Mouse (Mus musculus) hindbrain, postnatal 0 days (tissue): ENCODE data around the gene Vamp3. TPM values are rescaled to one million over a fixed set of nuclear protein-coding genes. Genes with fewer than 3 reads are reported as not detected.

Source experiments
- ATAC-seq: fragments of 200-750 bp; cut with Nextera tagmentation; 2 replicates; pipeline ENCODE4 v1.8.0; 2017; ENCODE audit warnings: mild to moderate bottlenecking, moderate TSS enrichment, moderate library complexity
- DNase-seq: peaks from one replicate; pipeline ENCODE4 v3.0.0-alpha.2; 2015; ENCODE audit warnings: low spot score
- H3K27ac ChIP-seq: fragments of 300-500 bp; sonication (generic); 2 replicates; pipeline ENCODE4 v1.5.1; 2014; ENCODE audit warnings: mild to moderate bottlenecking
- H3K27me3 ChIP-seq: fragments of 300-500 bp; sonication (generic); 2 replicates; pipeline ENCODE4 v1.6.1; 2014; ENCODE audit warnings: low read length, mixed read lengths; ENCODE audit not compliant: insufficient read depth
- H3K36me3 ChIP-seq: fragments of 300-500 bp; sonication (generic); 2 replicates; pipeline ENCODE4 v1.6.1; 2014; ENCODE audit warnings: low read length, mixed read lengths; ENCODE audit not compliant: insufficient read depth
- H3K4me1 ChIP-seq: fragments of 300-500 bp; sonication (generic); 2 replicates; pipeline ENCODE4 v1.6.1; 2014; ENCODE audit warnings: antibody characterized with exemption, low read length, mixed read lengths; ENCODE audit not compliant: insufficient read depth
- H3K4me2 ChIP-seq: fragments of 300-500 bp; sonication (generic); 2 replicates; pipeline ENCODE4 v1.6.1; 2014; ENCODE audit warnings: low read depth, mild to moderate bottlenecking, low read length, moderate library complexity, mixed read lengths
- H3K4me3 ChIP-seq: fragments of 300-500 bp; sonication (generic); 2 replicates; pipeline ENCODE4 v1.5.1; 2014; ENCODE audit warnings: low read length
- H3K9ac ChIP-seq: fragments of 300-500 bp; sonication (generic); replicated peaks from 2 replicates; pipeline ENCODE4 v1.6.1; 2014; ENCODE audit warnings: mild to moderate bottlenecking, low read length, moderate library complexity, mixed read lengths
- H3K9me3 ChIP-seq: fragments of 300-500 bp; sonication (generic); 2 replicates; pipeline ENCODE4 v1.6.1; 2016; ENCODE audit warnings: low read length, mixed read lengths
- CTCF ChIP-seq: IDR thresholded peaks from 2 replicates; pipeline ENCODE4 v1.5.1; 2016; ENCODE audit warnings: antibody characterized with exemption, control low read depth, low read depth
- WGBS: fragments of 180-500 bp; shearing (Covaris S2); extraction: QIAGEN DNeasy Blood & Tissue Kit; methylation state at CpG from one replicate; pipeline ENCODE4 v1.1.7; 2014; 5-methylcytosine and 5-hydroxymethylcytosine counted together
- polyA plus RNA-seq: library from polyadenylated mRNA; unstranded; fragments of >200 nt; fragmentation: Nextera tagmentation; extraction: Ambion mirVana; gene quantifications from 2 replicates; pipeline ENCODE4 v1.2.1, GENCODE M21; 2015
- total RNA-seq: library from RNA; depleted of rRNA; stranded (reverse); fragments of >200 nt; gene quantifications from 2 replicates; pipeline ENCODE4 v1.2.3, GENCODE M21; 2014

The Vamp3 gene
- total and polyA plus RNA-seq, 2 experiments from 2014 or later = 34.2 to 56.3 TPM

DNA sequence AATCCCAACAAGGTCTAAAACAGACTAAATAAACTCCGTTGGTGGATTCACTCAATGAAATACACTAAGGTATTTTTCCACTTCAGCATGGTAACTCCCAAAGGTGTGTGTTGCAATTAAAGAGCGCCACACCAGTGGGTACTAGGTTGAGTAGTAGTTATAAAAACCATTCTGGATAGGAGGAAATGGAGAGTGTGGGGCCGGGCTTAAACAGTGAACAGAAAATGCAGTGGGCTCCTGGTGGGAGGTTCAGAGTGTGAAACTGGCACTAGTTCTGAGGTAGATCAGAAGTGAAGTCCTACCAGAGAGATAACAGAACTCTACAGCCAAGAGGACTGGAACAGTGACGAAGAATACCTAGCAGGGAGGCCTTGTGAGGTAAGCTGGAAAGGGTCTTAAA lies 871 bp upstream of the Vamp3 start:
- Histone ChIP-seq H3K4me2 (peak overlapping the region; percentile 58), H3K36me3 (peaks cover 18% of the 10 kb centered on the region; the same call in 1 of the 2 replicates), H3K27ac (peak overlapping the region; percentile 93), H3K27me3 (no peaks in the 10 kb centered on the region), H3K4me3 (peak overlapping the region; percentile 88; the same call in 1 of the 2 replicates), H3K9ac (peak overlapping the region; percentile 50; the same call in 1 of the 2 replicates), H3K9me3 (no peaks in the 10 kb centered on the region), H3K4me1 (peaks cover 8% of the 10 kb centered on the region)
- TF ChIP-seq CTCF = no peak
- WGBS = 70% methylated on average over 4 of the region's 4 CpGs
- ATAC-seq = no peak
- DNase-seq = no peak

DNA sequence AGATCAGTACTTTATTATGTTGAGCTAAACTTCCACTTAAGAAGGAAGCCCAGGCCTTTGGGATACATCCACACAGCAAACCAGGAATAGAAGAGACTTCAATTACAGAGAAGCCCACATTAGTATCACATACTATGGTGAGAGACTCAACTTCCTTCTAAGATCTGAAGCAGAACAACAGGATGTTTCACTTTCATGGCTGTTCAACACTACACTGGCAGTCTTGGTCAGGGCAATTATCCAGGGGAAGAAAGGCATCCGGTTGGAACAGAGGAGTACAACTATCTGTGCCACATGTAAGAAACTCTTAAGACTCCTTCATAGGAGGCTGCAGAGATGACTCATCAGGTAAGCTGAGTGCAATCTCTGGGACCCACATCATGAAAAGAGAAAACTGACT lies 6.6 kb downstream of the Vamp3 start:
- peaks cover 39% of the 10 kb centered on the region for H3K36me3 ChIP-seq
- H3K4me3 ChIP-seq = no peak overlapping the region
- TF ChIP-seq CTCF = no peak
- peaks cover 2% of the 10 kb centered on the region; the same call in 1 of the 2 replicates for H3K4me1 ChIP-seq
- no peaks in the 10 kb centered on the region for H3K27me3 ChIP-seq
- H3K4me2 ChIP-seq = no peak overlapping the region
- WGBS = 79% methylated on average over 1 of the region's 1 CpGs
- no peaks in the 10 kb centered on the region for H3K9me3 ChIP-seq
- no peak for DNase-seq
- H3K9ac ChIP-seq = no peak overlapping the region
- H3K27ac ChIP-seq = no peak overlapping the region
- ATAC-seq = no peak

DNA sequence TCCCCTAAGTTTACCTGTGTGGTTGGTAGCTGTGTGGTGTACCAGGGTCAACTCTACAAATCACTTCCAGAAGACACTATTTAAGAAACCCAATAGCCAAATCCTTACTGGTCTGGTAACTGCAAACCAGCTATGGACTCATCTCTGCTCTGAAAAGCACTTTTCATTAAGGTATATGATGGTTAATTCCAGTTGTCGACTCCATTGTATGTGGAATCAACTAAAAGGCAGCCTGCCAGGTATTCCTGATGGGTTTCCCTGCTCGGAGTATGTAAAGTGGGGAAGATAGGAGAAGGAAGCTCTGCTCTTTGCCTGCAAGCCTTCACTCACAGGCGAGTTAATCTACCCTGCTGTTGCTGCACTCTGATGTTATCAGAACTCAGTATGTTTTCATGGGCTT lies 11.2 kb downstream of the Vamp3 start:
- Histone ChIP-seq H3K9me3 (no peaks in the 10 kb centered on the region), H3K4me1 (no peaks in the 10 kb centered on the region), H3K36me3 (peaks cover 33% of the 10 kb centered on the region), H3K27me3 (no peaks in the 10 kb centered on the region), H3K4me2 (no peak overlapping the region), H3K4me3 (no peak overlapping the region), H3K9ac (no peak overlapping the region), H3K27ac (no peak overlapping the region)
- DNase-seq = no peak
- no peak for TF ChIP-seq CTCF
- 78% methylated on average over 3 of the region's 3 CpGs for WGBS
- ATAC-seq = no peak

GRCm38 (mm10) chr4:151044944-151045570 lies 12.7 kb downstream of the Vamp3 start:
- 6% methylated on average over 21 of the region's 21 CpGs for WGBS
- Histone ChIP-seq H3K27ac (no peak overlapping the region), H3K4me2 (peak overlapping the region; percentile 98), H3K9me3 (no peaks in the 10 kb centered on the region), H3K9ac (peak overlapping the region; percentile 60; the same call in 1 of the 2 replicates), H3K4me1 (no peaks in the 10 kb centered on the region), H3K36me3 (peaks cover 24% of the 10 kb centered on the region), H3K4me3 (peak overlapping the region; percentile 52), H3K27me3 (no peaks in the 10 kb centered on the region)
- TF ChIP-seq CTCF = no peak
- ATAC-seq (no peak), DNase-seq (no peak)

DNA sequence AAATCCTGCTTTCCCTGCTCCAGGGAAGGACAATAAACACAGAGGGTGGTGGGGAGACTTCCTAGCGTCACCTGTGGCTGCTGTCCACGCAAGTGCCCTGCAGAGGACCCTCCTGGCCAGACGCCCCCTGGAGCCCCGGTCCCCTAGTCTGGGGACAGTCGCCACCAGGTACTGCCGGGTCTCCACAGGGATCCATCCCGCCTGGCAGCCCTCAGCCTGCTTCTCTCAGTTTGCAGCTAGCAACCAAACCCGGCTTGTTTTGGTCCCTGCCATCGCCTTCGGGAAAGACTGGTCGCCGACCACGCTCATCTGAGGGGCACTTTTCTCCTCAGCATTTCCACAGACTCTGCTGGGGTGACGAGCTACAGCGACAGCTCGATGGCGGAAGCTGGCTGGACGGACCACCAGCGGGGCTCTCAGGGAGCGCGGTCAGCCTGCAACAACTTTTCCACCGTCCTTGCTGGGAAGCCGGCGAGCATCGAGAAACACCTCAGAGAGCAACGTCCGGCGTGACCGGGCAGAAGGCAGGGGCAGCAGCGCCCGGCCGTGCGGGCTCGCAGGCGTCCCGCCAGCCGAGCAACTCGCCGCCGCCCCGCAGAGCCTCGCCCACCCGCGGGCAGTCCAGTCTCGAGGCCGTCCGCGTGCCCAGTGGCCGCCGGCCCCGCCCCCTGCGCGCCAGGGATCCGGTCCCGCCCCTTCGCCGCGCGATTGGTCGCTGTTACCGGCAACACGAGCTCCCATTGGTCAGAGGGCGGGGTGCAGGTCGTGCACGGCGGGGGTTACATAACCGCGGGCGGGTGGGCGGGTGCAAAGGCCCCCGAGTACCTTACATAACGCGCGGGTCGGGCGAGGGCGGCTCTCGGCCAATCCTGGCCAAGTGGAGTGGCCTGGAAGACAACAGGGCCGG lies 13.5 kb downstream of the Vamp3 start, which contains the start of gene Per3:
Per3 (minus strand) TSS at position 629 of the 907 bp plus-strand sequence.
- H3K9me3 ChIP-seq = no peaks in the 10 kb centered on the region
- H3K4me3 ChIP-seq = peak within 1 kb of the TSS; percentile 52
- peak within 1 kb of the TSS; percentile 60 for H3K9ac ChIP-seq
- peak within 1 kb of the TSS; percentile 98 for H3K4me2 ChIP-seq
- peak; percentile 94 for DNase-seq
- peak; percentile 98 for ATAC-seq
- H3K27ac ChIP-seq = peak within 1 kb of the TSS; percentile 79
- no peak for TF ChIP-seq CTCF
- peaks cover 19% of the 10 kb centered on the region for H3K36me3 ChIP-seq
- under 1% methylated on average over 62 of the region's 79 CpGs for WGBS
- no peaks in the 10 kb centered on the region for H3K4me1 ChIP-seq
- no peaks in the 10 kb centered on the region for H3K27me3 ChIP-seq

GRCm38 (mm10) chr4:151043281-151043680 lies 14.5 kb downstream of the Vamp3 start:
- H3K4me2 ChIP-seq = peak overlapping the region; percentile 98
- no peaks in the 10 kb centered on the region for H3K4me1 ChIP-seq
- 34% methylated on average over 5 of the region's 5 CpGs for WGBS
- H3K4me3 ChIP-seq = peak overlapping the region; percentile 52
- H3K9me3 ChIP-seq = no peaks in the 10 kb centered on the region
- ATAC-seq (no peak), DNase-seq (no peak)
- H3K27ac ChIP-seq = no peak overlapping the region
- H3K27me3 ChIP-seq = no peaks in the 10 kb centered on the region
- no peak for TF ChIP-seq CTCF
- no peak overlapping the region for H3K9ac ChIP-seq
- H3K36me3 ChIP-seq = peaks cover 9% of the 10 kb centered on the region
